Mouse (Mus musculus): ENCODE results near the gene Edem3.
A peak's percentile ranks its signal among the peaks of the same experiment; 100 is the strongest.
"Not testable (repeated sequence)": the region's sequence is repeated elsewhere in the genome, so short reads cannot be mapped to it uniquely, and the experiment has no call there.

The Edem3 gene

GRCm38 (mm10) chr1:151721357-151721983 lies 33.7 kb upstream of the Edem3 start:
- no peak for DNase-seq (ENCODE audit: low read depth, low spot score)
- Histone ChIP-seq H3K36me3 (ENCODE audit: control insufficient read depth, insufficient read depth, low read length, poor library complexity, severe bottlenecking) (no peaks in the 10 kb centered on the region), H3K27me3 (ENCODE audit: control insufficient read depth, insufficient read depth, low read length, poor library complexity, severe bottlenecking) (no peaks in the 10 kb centered on the region)

DNA sequence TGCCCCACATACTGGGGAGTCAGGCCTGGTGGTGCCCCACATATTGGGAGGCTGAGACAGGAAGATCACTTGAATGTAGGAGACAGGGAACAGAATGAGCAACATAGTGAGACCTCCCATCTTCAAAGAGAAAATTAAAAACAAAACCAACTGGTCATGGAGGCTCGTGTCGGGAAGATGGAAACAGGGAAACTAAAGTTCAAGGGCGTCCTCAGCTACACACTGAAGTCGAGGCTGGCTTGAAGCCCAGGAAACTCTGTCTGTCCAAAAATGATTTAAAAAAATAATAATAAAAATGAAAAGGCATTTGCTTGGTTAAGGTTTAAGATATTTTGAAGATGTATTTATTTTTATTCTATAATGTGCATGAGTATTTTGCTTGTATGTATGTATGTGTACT lies 31.4 kb upstream of the Edem3 start:
- no peaks in the 10 kb centered on the region for H3K27me3 ChIP-seq (ENCODE audit: control insufficient read depth, insufficient read depth, low read length, poor library complexity, severe bottlenecking)
- no peak for DNase-seq (ENCODE audit: low read depth, low spot score)
- no peaks in the 10 kb centered on the region for H3K36me3 ChIP-seq (ENCODE audit: control insufficient read depth, insufficient read depth, low read length, poor library complexity, severe bottlenecking)

DNA sequence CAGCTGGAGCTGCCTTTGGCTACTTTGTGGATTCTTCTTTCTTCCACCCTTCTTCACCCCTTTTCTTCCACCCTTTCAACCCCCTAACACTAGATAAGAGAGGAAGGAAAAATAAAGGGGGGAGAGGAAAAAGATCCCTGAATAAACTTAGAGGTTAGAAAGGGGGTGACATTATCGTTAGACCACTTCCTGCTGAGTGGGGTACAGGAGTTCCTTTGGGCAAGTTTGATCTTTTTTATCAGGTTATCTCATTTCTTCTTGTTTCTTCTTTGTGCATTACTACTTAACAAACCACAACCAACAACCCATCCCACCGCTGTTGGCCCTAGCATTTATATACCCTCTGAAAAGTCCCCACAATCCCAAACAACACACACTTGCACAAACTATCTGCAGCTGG lies 29.6 kb upstream of the Edem3 start:
- Histone ChIP-seq H3K27me3 (ENCODE audit: control insufficient read depth, insufficient read depth, low read length, poor library complexity, severe bottlenecking) (no peaks in the 10 kb centered on the region), H3K36me3 (ENCODE audit: control insufficient read depth, insufficient read depth, low read length, poor library complexity, severe bottlenecking) (no peaks in the 10 kb centered on the region)
- no peak for DNase-seq (ENCODE audit: low read depth, low spot score)

DNA sequence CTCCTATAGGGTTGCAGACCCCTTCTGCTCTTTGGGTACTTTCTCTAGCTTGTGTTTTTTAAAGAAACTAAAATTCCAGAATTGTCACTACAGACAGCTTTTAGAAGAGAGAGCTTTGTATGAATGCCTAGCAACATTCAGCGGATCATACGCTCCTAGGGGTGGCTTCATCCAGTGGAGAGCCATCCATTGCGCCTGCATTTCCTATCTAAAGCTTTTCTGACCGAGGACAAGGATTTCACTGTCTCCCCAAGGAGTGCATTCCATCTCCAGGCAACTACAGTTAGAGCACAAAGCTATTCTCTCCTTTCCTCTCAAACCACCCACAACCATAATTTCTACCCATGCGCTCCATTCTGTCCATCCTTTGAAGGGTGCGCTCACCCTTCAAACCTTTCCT lies 28.8 kb upstream of the Edem3 start:
- DNase-seq (ENCODE audit: low read depth, low spot score), result no peak
- H3K27me3 ChIP-seq (ENCODE audit: control insufficient read depth, insufficient read depth, low read length, poor library complexity, severe bottlenecking), result no peaks in the 10 kb centered on the region
- H3K36me3 ChIP-seq (ENCODE audit: control insufficient read depth, insufficient read depth, low read length, poor library complexity, severe bottlenecking), result no peaks in the 10 kb centered on the region

DNA sequence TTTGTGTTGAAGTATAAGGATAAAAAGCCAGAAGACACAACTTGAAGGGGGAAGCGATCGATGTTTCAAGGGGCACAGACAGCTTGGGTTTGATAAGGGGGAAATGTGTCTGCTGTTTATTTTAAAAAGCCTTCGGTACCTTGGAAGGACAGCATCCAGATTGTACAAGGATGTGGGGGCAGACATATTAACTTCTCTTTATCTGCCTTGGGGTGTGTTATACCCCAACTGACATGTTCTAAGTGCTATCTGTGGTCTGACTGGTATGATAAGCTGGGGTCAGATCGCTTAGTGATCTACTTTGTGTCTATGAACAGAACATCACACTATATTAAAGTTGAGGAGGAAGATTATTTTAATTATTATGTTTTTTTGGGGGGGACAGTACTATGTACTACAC lies 27.0 kb upstream of the Edem3 start:
- H3K36me3 ChIP-seq (ENCODE audit: control insufficient read depth, insufficient read depth, low read length, poor library complexity, severe bottlenecking), result no peaks in the 10 kb centered on the region

GRCm38 (mm10) chr1:151737146-151737545 lies 18.0 kb upstream of the Edem3 start:
- Histone ChIP-seq H3K27me3 (ENCODE audit: control insufficient read depth, insufficient read depth, low read length, poor library complexity, severe bottlenecking) (no peaks in the 10 kb centered on the region), H3K36me3 (ENCODE audit: control insufficient read depth, insufficient read depth, low read length, poor library complexity, severe bottlenecking) (no peaks in the 10 kb centered on the region)
- no peak for DNase-seq (ENCODE audit: low read depth, low spot score)

More for the DNA sequence above, 27.0 kb upstream of the Edem3 start:
- no peaks in the 10 kb centered on the region for H3K27me3 ChIP-seq (ENCODE audit: control insufficient read depth, insufficient read depth, low read length, poor library complexity, severe bottlenecking)
- DNase-seq (ENCODE audit: low read depth, low spot score), result no peak

DNA sequence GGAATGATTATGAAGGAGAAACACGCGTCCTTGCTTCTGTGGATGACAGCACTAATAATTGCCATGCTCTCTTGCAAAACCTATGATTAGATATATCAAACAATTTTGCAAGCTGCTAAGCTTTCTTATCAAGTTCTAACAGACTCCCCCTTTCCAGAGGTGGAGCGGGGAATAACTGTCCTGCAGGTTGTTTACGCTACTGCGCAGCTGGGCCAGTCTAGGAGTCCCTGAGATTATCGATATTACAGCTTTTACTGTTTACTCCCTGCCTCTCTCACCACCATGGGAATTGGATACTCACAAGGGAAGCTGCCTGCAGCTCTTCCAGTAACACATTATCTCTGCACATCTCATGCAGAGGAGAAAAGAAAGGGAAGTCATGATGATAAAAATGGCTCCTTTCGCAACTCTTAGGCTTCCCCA lies 14.0 kb upstream of the Edem3 start:
- no peaks in the 10 kb centered on the region for H3K27me3 ChIP-seq (ENCODE audit: control insufficient read depth, insufficient read depth, low read length, poor library complexity, severe bottlenecking)
- DNase-seq (ENCODE audit: low read depth, low spot score), result no peak
- no peaks in the 10 kb centered on the region for H3K36me3 ChIP-seq (ENCODE audit: control insufficient read depth, insufficient read depth, low read length, poor library complexity, severe bottlenecking)

GRCm38 (mm10) chr1:151749894-151750293 lies 5.3 kb upstream of the Edem3 start:
- not testable (repeated sequence) for H3K36me3 ChIP-seq (ENCODE audit: control insufficient read depth, insufficient read depth, low read length, poor library complexity, severe bottlenecking); DNase-seq (ENCODE audit: low read depth, low spot score)

DNA sequence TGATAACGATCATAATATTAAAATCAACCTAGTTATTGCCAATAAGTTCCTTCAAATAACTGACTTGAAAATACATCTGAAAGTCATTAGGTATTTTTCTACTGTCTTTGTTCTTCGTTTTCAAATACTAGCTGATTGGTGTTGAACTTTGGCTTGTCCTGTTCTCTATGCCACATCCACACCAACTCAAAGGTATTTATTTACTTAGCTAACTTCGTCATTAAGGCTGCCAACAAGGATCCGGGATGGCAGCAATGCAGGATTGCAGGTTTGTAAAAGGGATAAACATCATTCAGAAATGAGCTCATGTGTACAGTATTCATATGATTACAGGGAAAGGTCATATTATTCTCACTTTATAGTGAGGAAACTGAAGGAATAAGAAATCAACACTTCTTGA lies 2.2 kb upstream of the Edem3 start:
- no peak for DNase-seq (ENCODE audit: low read depth, low spot score)
- no peaks in the 10 kb centered on the region for H3K36me3 ChIP-seq (ENCODE audit: control insufficient read depth, insufficient read depth, low read length, poor library complexity, severe bottlenecking)
- H3K27me3 ChIP-seq (ENCODE audit: control insufficient read depth, insufficient read depth, low read length, poor library complexity, severe bottlenecking), result no peaks in the 10 kb centered on the region

More at GRCm38 (mm10) chr1:151749894-151750293, 5.3 kb upstream of the Edem3 start:
- H3K27me3 ChIP-seq (ENCODE audit: control insufficient read depth, insufficient read depth, low read length, poor library complexity, severe bottlenecking), result not testable (repeated sequence)

GRCm38 (mm10) chr1:151753374-151753929 lies 1.7 kb upstream of the Edem3 start:
- Histone ChIP-seq H3K27me3 (ENCODE audit: control insufficient read depth, insufficient read depth, low read length, poor library complexity, severe bottlenecking) (no peaks in the 10 kb centered on the region), H3K36me3 (ENCODE audit: control insufficient read depth, insufficient read depth, low read length, poor library complexity, severe bottlenecking) (no peaks in the 10 kb centered on the region)
- peak; percentile 3 for DNase-seq (ENCODE audit: low read depth, low spot score)

GRCm38 (mm10) chr1:151754028-151754489 lies 1.1 kb upstream of the Edem3 start:
- DNase-seq (ENCODE audit: low read depth, low spot score), result peak; percentile 43

DNA sequence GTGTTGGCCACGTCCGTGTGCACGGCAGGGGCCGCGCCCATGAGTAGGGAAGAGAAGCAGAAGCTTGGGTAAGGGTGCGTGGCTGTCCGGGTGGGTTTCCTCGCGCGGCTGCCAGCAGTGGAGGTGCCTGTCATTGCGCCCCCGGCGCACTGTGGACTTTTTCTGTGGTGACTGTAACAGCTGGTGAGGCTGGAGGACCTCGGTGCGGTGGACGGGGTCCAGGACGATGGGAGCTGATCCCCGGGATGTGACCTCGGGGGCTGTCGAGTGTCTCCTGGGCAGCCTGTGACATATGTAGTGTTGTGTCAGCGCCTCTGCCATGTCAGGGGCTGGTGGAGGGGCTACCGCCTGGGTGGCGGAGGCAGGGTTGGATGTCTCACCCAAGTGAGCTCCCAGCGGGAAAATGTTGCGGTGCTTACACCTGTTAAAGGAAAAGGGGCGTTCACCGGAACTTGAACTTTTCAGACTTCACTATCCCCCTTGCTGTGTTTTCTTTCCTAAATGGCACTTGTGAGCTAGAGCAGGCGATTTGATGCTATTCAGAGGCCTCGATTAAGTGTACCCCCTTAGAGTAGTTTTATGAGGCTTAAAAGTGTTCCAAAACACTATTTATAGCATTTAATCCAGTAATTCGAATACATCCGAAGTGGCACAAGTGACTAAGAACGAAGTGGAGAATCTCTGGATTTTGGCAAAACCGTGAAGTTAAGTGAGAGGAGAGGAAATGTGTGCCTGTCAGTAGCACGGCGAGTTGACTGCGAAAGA lies 671 bp downstream of the Edem3 start:
- H3K36me3 ChIP-seq (ENCODE audit: control insufficient read depth, insufficient read depth, low read length, poor library complexity, severe bottlenecking), result no peaks in the 10 kb centered on the region
- H3K27me3 ChIP-seq (ENCODE audit: control insufficient read depth, insufficient read depth, low read length, poor library complexity, severe bottlenecking), result no peaks in the 10 kb centered on the region
- DNase-seq (ENCODE audit: low read depth, low spot score), result no peak

More at GRCm38 (mm10) chr1:151754028-151754489, 1.1 kb upstream of the Edem3 start:
- Histone ChIP-seq H3K27me3 (ENCODE audit: control insufficient read depth, insufficient read depth, low read length, poor library complexity, severe bottlenecking) (no peaks in the 10 kb centered on the region), H3K36me3 (ENCODE audit: control insufficient read depth, insufficient read depth, low read length, poor library complexity, severe bottlenecking) (no peaks in the 10 kb centered on the region)

DNA sequence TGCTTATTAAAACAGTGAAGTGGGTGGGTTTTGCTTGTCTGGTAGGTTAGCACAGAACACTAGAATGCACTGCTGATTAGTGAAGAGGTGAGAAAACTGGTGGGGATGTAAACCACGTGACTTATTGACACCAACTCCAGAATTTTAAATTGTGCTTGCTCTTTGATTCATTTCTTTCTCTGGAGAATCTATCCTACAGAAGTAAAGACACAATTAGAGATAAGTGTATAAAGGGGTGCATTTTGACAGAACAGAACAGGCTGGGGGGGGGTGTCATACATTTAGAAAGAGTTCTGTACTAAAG lies 1.2 kb downstream of the Edem3 start:
- H3K36me3 ChIP-seq (ENCODE audit: control insufficient read depth, insufficient read depth, low read length, poor library complexity, severe bottlenecking), result no peaks in the 10 kb centered on the region
- no peaks in the 10 kb centered on the region for H3K27me3 ChIP-seq (ENCODE audit: control insufficient read depth, insufficient read depth, low read length, poor library complexity, severe bottlenecking)
- DNase-seq (ENCODE audit: low read depth, low spot score), result peak; percentile 29

GRCm38 (mm10) chr1:151758301-151758700 lies 3.1 kb downstream of the Edem3 start:
- peaks cover 4% of the 10 kb centered on the region; the same call in 1 of the 2 replicates for H3K36me3 ChIP-seq (ENCODE audit: control insufficient read depth, insufficient read depth, low read length, poor library complexity, severe bottlenecking)
- no peaks in the 10 kb centered on the region for H3K27me3 ChIP-seq (ENCODE audit: control insufficient read depth, insufficient read depth, low read length, poor library complexity, severe bottlenecking)
- DNase-seq (ENCODE audit: low read depth, low spot score), result no peak

DNA sequence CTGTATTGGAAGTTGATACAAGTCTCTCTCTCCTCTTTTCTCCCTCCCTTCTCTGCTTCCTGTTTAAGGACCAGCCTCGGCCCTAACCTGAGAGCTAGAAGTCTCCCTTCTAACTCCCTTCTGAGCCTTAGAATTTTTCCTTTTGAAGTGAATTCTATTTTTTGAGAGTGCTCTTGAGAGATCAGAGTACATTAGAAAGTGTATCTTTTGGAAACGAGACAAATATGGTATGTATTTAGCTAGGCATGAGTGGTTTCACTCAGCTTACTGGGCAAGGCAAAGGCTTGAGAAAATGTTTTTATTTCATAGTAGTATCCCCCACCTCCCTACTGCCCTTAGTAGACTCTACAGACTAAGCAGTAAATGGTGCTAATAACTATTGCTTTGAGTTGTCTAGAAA lies 3.8 kb downstream of the Edem3 start:
- H3K27me3 ChIP-seq (ENCODE audit: control insufficient read depth, insufficient read depth, low read length, poor library complexity, severe bottlenecking), result no peaks in the 10 kb centered on the region
- DNase-seq (ENCODE audit: low read depth, low spot score), result no peak
- peaks cover 4% of the 10 kb centered on the region; the same call in 1 of the 2 replicates for H3K36me3 ChIP-seq (ENCODE audit: control insufficient read depth, insufficient read depth, low read length, poor library complexity, severe bottlenecking)

Data from splenic B cell, adult 2 months (primary cell).